19 mouse cellular contexts compared by ENCODE assay signal in the genomic region with DNA sequence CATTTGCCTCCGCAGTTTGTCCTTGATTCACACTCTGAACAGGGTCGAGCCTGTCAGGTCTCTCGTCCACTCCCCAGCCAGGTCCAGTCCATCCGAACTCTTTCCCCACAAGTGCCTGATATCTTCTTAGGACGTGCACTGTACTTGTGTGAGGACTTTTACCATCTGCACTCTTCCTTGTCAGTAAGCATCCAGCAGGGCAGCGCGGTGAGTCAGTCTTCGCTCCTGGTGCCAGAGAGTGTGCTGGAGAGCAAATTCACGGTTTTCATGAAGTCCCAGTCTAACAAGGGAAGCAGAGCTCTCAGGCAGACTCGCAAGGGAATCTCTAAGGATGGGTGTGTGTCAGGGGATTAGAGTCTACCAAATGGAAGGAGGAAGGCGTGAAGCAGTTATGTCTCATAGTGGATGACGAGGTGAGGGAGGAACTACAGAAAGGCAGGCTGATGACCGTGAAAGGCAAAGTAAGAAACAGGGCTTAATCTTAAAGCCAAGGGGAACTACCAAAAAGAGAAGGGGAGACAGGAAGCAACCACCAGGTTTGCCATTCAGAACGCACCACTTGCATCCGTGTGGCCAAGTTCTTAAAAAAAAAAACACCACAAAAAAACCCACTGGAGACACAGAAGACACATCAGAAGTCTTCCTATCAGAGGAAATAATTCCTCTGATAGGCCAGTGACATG. TPM values are rescaled to one million over a fixed set of nuclear protein-coding genes. Genes with fewer than 3 reads are reported as not detected.
DNase-seq lines count a peak whose midpoint lies in the region; ATAC-seq and TF ChIP-seq lines count a peak whose summit lies in the region.
"Had no signal": no experiment of that assay in that cellular context is flagged by ENCODE, and none has a peak within 500 bp of the region (broad histone marks: within the 10 kb centered on the region; RNA-seq: fewer than 3 reads in every experiment).

No protein-coding gene starts in this region.

- H3K4me3 ChIP-seq in layer of hippocampus, adult 2 months = no peak overlapping the region
- H3K4me3 ChIP-seq: forebrain, embryonic 13.5 days; hindbrain, embryonic 10.5 days had no signal

- ATAC-seq in monocyte, adult 5-6 weeks (replicated peaks; ENCODE audit: insufficient number of reproducible peaks, low FRiP score, low TSS enrichment, poor library complexity, severe bottlenecking) = 0 out of 2 replicates have a peak, but pooled peaks have one; percentile 43
- ATAC-seq: forebrain, embryonic 13.5 days had no signal

- TF ChIP-seq CTCF in layer of hippocampus, adult 2 months (conservative IDR thresholded peaks at IDR 0.05) = no peak

- DNase-seq in adrenal gland, adult 2 months = peak; percentile 50
- DNase-seq in adrenal gland, postnatal 14 days = no peak
- DNase-seq in layer of hippocampus, adult 2 months (ENCODE audit: low spot score in 2 of 2) = no peak
- no peak for DNase-seq in layer of hippocampus, postnatal 25 days (ENCODE audit: extremely low spot score in 1 of 2, low spot score in 1 of 2)
- DNase-seq in NIH3T3 (ENCODE audit: low read depth) = peak; percentile 41
- DNase-seq in layer of hippocampus, adult 9-10 months (ENCODE audit: low spot score) = no peak
- no peak for DNase-seq in ovary, postnatal 36 days (ENCODE audit: low spot score)
- DNase-seq: kidney, adult 18-20 months; liver; lung, postnatal 14 days had no signal

- peak overlapping the region; percentile 12; the same call in 1 of the 2 replicates for H3K27ac ChIP-seq in layer of hippocampus, adult 2 months
- H3K27ac ChIP-seq: forebrain, embryonic 13.5 days; hindbrain, embryonic 10.5 days had no signal

RNA-seq across cellular contexts. Expression of a gene that starts 18.9 kb away (rescaled TPM):
- 10 to 100 TPM; 36.8 to 37.9 TPM for total RNA-seq in adrenal gland, adult 2 months (2021)
- 45.4 and 52.2 TPM in 2 replicates for polyA plus RNA-seq in adrenal gland, adult 2 months (2012; rRNA removed)
- total RNA-seq in adrenal gland, postnatal 14 days (2021) = 48.4 and 50.5 TPM in 2 replicates
- total RNA-seq in layer of hippocampus, adult 2 months (2021) = 10 to 100 TPM; 64.2 to 70.9 TPM
- total RNA-seq in layer of hippocampus, postnatal 25 days (2021) = 10 to 100 TPM; 62.3 to 65.7 TPM
- total RNA-seq in monocyte, adult 5-6 weeks (2017) = 16.6 to 20.8 TPM (median 18.0 TPM) in 3 replicates

RNA-seq across cellular contexts. Expression of a gene that starts 34.9 kb away (rescaled TPM):
- total RNA-seq in adrenal gland, adult 2 months (2021) = under 1 TPM in 1 of 2 experiments, not detected in 1; 0.21 TPM
- polyA plus RNA-seq in adrenal gland, adult 2 months (2012; rRNA removed) = 0.12 TPM in 1 of 2 replicates, not detected in the other
- total RNA-seq in adrenal gland, postnatal 14 days (2021) = not detected in 2 replicates
- total RNA-seq in layer of hippocampus, adult 2 months (2021) = under 1 TPM; 0.32 to 0.33 TPM
- total RNA-seq in layer of hippocampus, postnatal 25 days (2021) = under 1 TPM; 0.22 to 0.45 TPM
- not detected in 3 replicates for total RNA-seq in monocyte, adult 5-6 weeks (2017)
- polyA plus RNA-seq: urinary bladder, adult 2 months had no signal

RNA-seq across cellular contexts. Expression of a gene that starts 40.8 kb away (rescaled TPM):
- not detected for total RNA-seq in adrenal gland, adult 2 months (2021)
- not detected in 2 replicates for polyA plus RNA-seq in adrenal gland, adult 2 months (2012; rRNA removed)
- total RNA-seq in adrenal gland, postnatal 14 days (2021) = not detected in 2 replicates
- not detected for total RNA-seq in layer of hippocampus, adult 2 months (2021)
- not detected for total RNA-seq in layer of hippocampus, postnatal 25 days (2021)
- not detected in 3 replicates for total RNA-seq in monocyte, adult 5-6 weeks (2017)
- total RNA-seq: layer of hippocampus, postnatal 14 days; midbrain, postnatal 0 days had no signal
- polyA plus RNA-seq: embryonic facial prominence, embryonic 11.5 days; forebrain, embryonic 13.5 days; gonadal fat pad, adult 2 months; hindbrain, embryonic 10.5 days; midbrain, postnatal 0 days; stomach, embryonic 14.5 days; urinary bladder, adult 2 months had no signal

RNA-seq across cellular contexts. Expression of a gene that starts 54.5 kb away (rescaled TPM):
- total RNA-seq in adrenal gland, adult 2 months (2021) = under 1 TPM; 0.29 to 0.31 TPM
- polyA plus RNA-seq in adrenal gland, adult 2 months (2012; rRNA removed) = 0.37 and 0.42 TPM in 2 replicates
- total RNA-seq in adrenal gland, postnatal 14 days (2021) = 0.26 and 0.45 TPM in 2 replicates
- total RNA-seq in layer of hippocampus, adult 2 months (2021) = 1 to 10 TPM; 2.1 to 2.4 TPM
- 1 to 10 TPM; 1.8 to 2.7 TPM for total RNA-seq in layer of hippocampus, postnatal 25 days (2021)
- total RNA-seq in monocyte, adult 5-6 weeks (2017) = not detected in 3 replicates
- polyA plus RNA-seq: hindbrain, embryonic 10.5 days; stomach, embryonic 14.5 days had no signal

Comparison
In these comparisons a context has a peak if more than half of its experiments do, and no peak if none do; other contexts are left out.
1. DNase-seq: peak in adrenal gland, adult 2 months (single experiment) and NIH3T3 (single experiment); none in adrenal gland, postnatal 14 days (single experiment), layer of hippocampus, adult 2 months (0 of 2), layer of hippocampus, postnatal 25 days (0 of 2), layer of hippocampus, adult 9-10 months (single experiment) and ovary, postnatal 36 days (single experiment).